Mouse (Mus musculus): ENCODE measurements around the gene Atxn2l.

Gene Atxn2l

GRCm38 (mm10) chr7:126443997-126444396 is 59.2 kb downstream of the Atxn2l start:
- Histone ChIP-seq H3K36me3 (ENCODE audit: control insufficient read depth, insufficient read depth, low read length, poor library complexity, severe bottlenecking) (peaks cover 25% of the 10 kb centered on the region), H3K27me3 (ENCODE audit: control insufficient read depth, insufficient read depth, low read length, poor library complexity, severe bottlenecking) (no peaks in the 10 kb centered on the region)
- no peak for DNase-seq (ENCODE audit: low read depth, low spot score)

Data from splenic B cell, adult 2 months (primary cell).